Mouse (Mus musculus): ENCODE measurements around the gene Tmco1. TPM values are rescaled to one million over a fixed set of nuclear protein-coding genes. Genes with fewer than 3 reads are reported as not detected.
A peak's percentile ranks its signal among the peaks of the same experiment; 100 is the strongest.

Tmco1 gene
- polyA plus RNA-seq, 1 experiment from 2014 or later = 95.3 TPM

- H3K9me3 ChIP-seq (ENCODE audit: control insufficient read depth) = no peaks in the 10 kb centered on the region
- peak within 1 kb of the TSS; percentile 96 for H3K27ac ChIP-seq (ENCODE audit: low read depth, low read length)
- H3K4me1 ChIP-seq (replicated peaks; ENCODE audit: control insufficient read depth, insufficient read depth, low read length) = no peaks in the 10 kb centered on the region
- no peaks in the 10 kb centered on the region for H3K27me3 ChIP-seq (replicated peaks; ENCODE audit: control insufficient read depth, insufficient read depth, low read length)
- H3K4me2 ChIP-seq (replicated peaks; ENCODE audit: low read depth) = peak within 1 kb of the TSS; percentile 84
- peak within 1 kb of the TSS; percentile 74 for H3K9ac ChIP-seq (ENCODE audit: low read depth, low read length)
- peaks cover 8% of the 10 kb centered on the region for H3K36me3 ChIP-seq (ENCODE audit: control insufficient read depth, insufficient read depth)
- WGBS = under 1% methylated on average over 55 of the region's 55 CpGs
- peak; percentile 94 for ATAC-seq
- 0 out of 2 replicates have a peak, but pooled peaks have one; percentile 9 for TF ChIP-seq CTCF (IDR thresholded peaks at IDR 0.05; ENCODE audit: low read depth)
- peak within 1 kb of the TSS; percentile 70 for H3K4me3 ChIP-seq (ENCODE audit: low read depth, low read length)
These were observed 41.8 kb downstream of the Tmco1 start, which contains the start of gene Aldh9a1 for GRCm38 (mm10) chr1:167349815-167350596. TSS of gene Aldh9a1 (plus strand) at chr1:167349991.

GRCm38 (mm10) chr1:167350597-167351415 is 42.6 kb downstream of the Tmco1 start:
- no peak for TF ChIP-seq CTCF (IDR thresholded peaks at IDR 0.05; ENCODE audit: low read depth)
- ATAC-seq = no peak
- no peaks in the 10 kb centered on the region for H3K4me1 ChIP-seq (replicated peaks; ENCODE audit: control insufficient read depth, insufficient read depth, low read length)
- H3K4me2 ChIP-seq (replicated peaks; ENCODE audit: low read depth) = peak overlapping the region; percentile 84
- peak overlapping the region; percentile 74 for H3K9ac ChIP-seq (ENCODE audit: low read depth, low read length)
- no peaks in the 10 kb centered on the region for H3K27me3 ChIP-seq (replicated peaks; ENCODE audit: control insufficient read depth, insufficient read depth, low read length)
- peaks cover 16% of the 10 kb centered on the region for H3K36me3 ChIP-seq (ENCODE audit: control insufficient read depth, insufficient read depth)
- WGBS = 20% methylated on average over 13 of the region's 13 CpGs
- H3K4me3 ChIP-seq (ENCODE audit: low read depth, low read length) = peak overlapping the region; percentile 70
- no peaks in the 10 kb centered on the region for H3K9me3 ChIP-seq (ENCODE audit: control insufficient read depth)
- H3K27ac ChIP-seq (ENCODE audit: low read depth, low read length) = peak overlapping the region; percentile 96

DNA sequence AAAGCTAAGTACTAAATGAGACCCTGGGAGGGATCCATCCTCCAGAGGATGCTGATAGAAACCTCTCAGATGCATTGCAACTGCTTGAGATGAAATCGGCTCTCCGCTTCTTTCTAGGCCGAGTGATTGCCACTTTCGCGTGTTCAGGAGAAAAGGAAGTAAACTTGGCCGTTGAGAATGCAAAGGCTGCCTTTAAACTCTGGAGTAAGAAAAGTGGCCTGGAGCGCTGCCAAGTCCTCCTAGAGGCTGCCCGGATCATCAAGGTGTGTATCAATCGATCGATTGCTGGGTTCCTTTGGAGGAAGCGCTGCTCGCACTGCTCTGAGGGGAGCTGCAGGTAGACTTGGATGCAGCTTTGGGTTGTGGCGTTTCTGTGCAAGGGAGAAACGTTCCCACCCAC is 44.2 kb downstream of the Tmco1 start:
- no peaks in the 10 kb centered on the region for H3K4me1 ChIP-seq (replicated peaks; ENCODE audit: control insufficient read depth, insufficient read depth, low read length)
- no peak for TF ChIP-seq CTCF (IDR thresholded peaks at IDR 0.05; ENCODE audit: low read depth)
- peaks cover 32% of the 10 kb centered on the region for H3K36me3 ChIP-seq (ENCODE audit: control insufficient read depth, insufficient read depth)
- no peak overlapping the region for H3K9ac ChIP-seq (ENCODE audit: low read depth, low read length)
- peak overlapping the region; percentile 27; the same call in 1 of the 2 replicates for H3K4me2 ChIP-seq (replicated peaks; ENCODE audit: low read depth)
- ATAC-seq = no peak
- no peaks in the 10 kb centered on the region for H3K9me3 ChIP-seq (ENCODE audit: control insufficient read depth)
- H3K27me3 ChIP-seq (replicated peaks; ENCODE audit: control insufficient read depth, insufficient read depth, low read length) = no peaks in the 10 kb centered on the region
- no peak overlapping the region; the same call in 1 of the 2 replicates for H3K4me3 ChIP-seq (ENCODE audit: low read depth, low read length)
- 57% methylated on average over 14 of the region's 14 CpGs for WGBS
- no peak overlapping the region for H3K27ac ChIP-seq (ENCODE audit: low read depth, low read length)

DNA sequence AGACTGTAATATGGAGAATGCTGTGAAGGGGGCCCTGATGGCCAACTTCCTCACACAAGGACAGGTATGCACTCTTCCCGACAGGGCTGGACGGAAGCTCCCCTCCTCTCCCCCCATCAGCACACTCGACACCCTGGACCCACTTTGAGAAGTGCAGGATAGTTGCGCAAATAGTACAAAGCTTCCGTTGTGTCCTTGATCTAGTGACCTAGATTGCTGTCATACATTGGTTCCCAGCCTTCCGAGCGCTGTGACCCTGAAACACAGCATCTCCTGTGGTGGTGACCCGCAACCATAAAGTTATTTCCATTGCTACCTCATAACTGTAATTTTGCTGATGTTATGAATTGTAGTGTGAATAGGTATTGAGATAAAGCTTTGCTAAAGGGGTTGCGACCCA is 49.2 kb downstream of the Tmco1 start:
- Histone ChIP-seq H3K4me3 (ENCODE audit: low read depth, low read length) (no peak overlapping the region), H3K27me3 (replicated peaks; ENCODE audit: control insufficient read depth, insufficient read depth, low read length) (no peaks in the 10 kb centered on the region), H3K4me2 (replicated peaks; ENCODE audit: low read depth) (no peak overlapping the region), H3K27ac (ENCODE audit: low read depth, low read length) (no peak overlapping the region), H3K4me1 (replicated peaks; ENCODE audit: control insufficient read depth, insufficient read depth, low read length) (no peaks in the 10 kb centered on the region), H3K9ac (ENCODE audit: low read depth, low read length) (no peak overlapping the region), H3K36me3 (ENCODE audit: control insufficient read depth, insufficient read depth) (peaks cover 72% of the 10 kb centered on the region), H3K9me3 (ENCODE audit: control insufficient read depth) (no peaks in the 10 kb centered on the region)
- WGBS = 75% methylated on average over 9 of the region's 9 CpGs
- no peak for ATAC-seq
- TF ChIP-seq CTCF (IDR thresholded peaks at IDR 0.05; ENCODE audit: low read depth) = no peak

DNA sequence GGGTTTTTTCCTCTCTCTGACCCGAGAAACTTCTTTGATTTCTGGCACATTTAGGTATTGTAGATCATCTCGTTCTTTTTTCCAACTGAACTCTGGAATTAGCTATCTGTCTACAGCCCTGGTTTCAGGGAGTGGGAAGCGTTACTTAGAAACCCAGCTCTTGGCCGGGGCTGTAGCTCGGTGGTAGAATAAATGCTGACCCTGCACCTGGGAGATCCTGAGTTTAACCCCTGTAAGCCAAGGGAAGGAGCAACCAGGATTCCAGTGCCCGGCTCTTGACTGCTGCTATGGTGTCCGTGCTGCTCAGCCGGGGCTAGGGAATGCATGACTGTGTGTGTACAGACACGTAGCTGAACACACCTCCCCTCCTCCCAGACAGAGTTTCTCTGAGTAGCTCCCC is 50.6 kb downstream of the Tmco1 start:
- no peak for ATAC-seq
- no peak overlapping the region for H3K27ac ChIP-seq (ENCODE audit: low read depth, low read length)
- no peaks in the 10 kb centered on the region for H3K4me1 ChIP-seq (replicated peaks; ENCODE audit: control insufficient read depth, insufficient read depth, low read length)
- no peaks in the 10 kb centered on the region for H3K9me3 ChIP-seq (ENCODE audit: control insufficient read depth)
- 73% methylated on average over 9 of the region's 9 CpGs for WGBS
- H3K36me3 ChIP-seq (ENCODE audit: control insufficient read depth, insufficient read depth) = peaks cover 80% of the 10 kb centered on the region
- no peak overlapping the region for H3K9ac ChIP-seq (ENCODE audit: low read depth, low read length)
- H3K27me3 ChIP-seq (replicated peaks; ENCODE audit: control insufficient read depth, insufficient read depth, low read length) = no peaks in the 10 kb centered on the region
- no peak overlapping the region for H3K4me3 ChIP-seq (ENCODE audit: low read depth, low read length)
- TF ChIP-seq CTCF (IDR thresholded peaks at IDR 0.05; ENCODE audit: low read depth) = no peak
- H3K4me2 ChIP-seq (replicated peaks; ENCODE audit: low read depth) = no peak overlapping the region

DNA sequence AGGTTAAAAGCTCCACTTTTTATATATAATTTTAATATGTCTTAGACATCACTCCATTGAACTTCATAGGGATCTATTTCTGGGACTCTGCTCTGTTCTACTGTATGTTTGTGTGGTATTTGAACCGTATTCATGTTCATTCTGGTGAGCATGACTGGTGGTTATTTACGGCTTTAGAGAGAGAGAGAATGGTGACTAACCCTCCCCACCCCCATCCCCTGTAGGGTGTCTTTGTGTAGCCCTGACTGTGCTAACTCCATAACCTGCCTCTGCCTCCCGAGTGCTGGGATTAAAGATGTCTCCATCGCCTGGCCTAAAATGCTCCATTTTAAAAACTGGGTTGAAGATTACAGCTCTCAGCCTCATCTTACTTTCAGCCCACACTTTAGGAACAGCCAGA is 52.1 kb downstream of the Tmco1 start:
- Histone ChIP-seq H3K27ac (ENCODE audit: low read depth, low read length) (no peak overlapping the region), H3K27me3 (replicated peaks; ENCODE audit: control insufficient read depth, insufficient read depth, low read length) (no peaks in the 10 kb centered on the region), H3K36me3 (ENCODE audit: control insufficient read depth, insufficient read depth) (peaks cover 83% of the 10 kb centered on the region), H3K4me2 (replicated peaks; ENCODE audit: low read depth) (no peak overlapping the region), H3K4me3 (ENCODE audit: low read depth, low read length) (no peak overlapping the region), H3K4me1 (replicated peaks; ENCODE audit: control insufficient read depth, insufficient read depth, low read length) (no peaks in the 10 kb centered on the region), H3K9ac (ENCODE audit: low read depth, low read length) (no peak overlapping the region), H3K9me3 (ENCODE audit: control insufficient read depth) (no peaks in the 10 kb centered on the region)
- ATAC-seq = no peak
- TF ChIP-seq CTCF (IDR thresholded peaks at IDR 0.05; ENCODE audit: low read depth) = no peak
- 83% methylated on average over 4 of the region's 4 CpGs for WGBS
